Mouse (Mus musculus): Measurements from ENCODE around the gene Ankrd54.

Gene Ankrd54

DNA sequence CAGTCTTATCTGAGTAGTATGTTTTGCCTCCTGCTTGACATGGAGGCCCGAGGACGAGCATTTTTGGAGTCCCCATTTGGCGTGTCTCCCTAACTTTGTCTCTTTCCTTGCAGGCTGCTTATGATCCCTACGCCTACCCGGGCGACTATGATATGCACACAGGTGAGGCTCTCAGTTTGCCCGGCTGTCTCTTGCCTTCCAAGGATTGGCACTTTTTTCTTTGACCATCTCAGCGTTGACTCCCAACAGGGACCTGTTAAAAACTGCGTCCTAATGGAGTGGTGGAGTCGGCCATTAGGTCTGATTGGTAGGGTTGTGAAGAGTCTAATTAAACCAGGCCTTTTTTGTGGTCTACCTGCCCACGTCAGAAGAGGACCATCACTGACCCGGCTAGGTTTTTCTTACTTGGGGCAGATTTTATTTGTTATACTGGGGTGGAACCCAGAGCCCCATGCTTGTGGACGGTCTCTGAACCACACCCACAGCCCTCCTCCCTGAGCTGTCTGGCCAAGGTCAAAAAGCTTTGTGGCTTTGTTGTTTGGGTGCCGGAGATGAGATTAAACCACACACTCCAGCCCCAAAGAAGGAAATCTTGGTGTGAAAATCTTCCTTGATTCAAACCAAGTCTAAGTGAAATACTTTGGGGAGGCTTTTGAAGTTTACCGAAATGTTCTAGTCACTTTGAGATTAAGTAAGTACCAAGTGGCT, 13.1 kb upstream of the Ankrd54 start:
- in situ Hi-C loops (cut with MboI; ENCODE audit: low sequenced_read_pairs): no loop called here

DNA sequence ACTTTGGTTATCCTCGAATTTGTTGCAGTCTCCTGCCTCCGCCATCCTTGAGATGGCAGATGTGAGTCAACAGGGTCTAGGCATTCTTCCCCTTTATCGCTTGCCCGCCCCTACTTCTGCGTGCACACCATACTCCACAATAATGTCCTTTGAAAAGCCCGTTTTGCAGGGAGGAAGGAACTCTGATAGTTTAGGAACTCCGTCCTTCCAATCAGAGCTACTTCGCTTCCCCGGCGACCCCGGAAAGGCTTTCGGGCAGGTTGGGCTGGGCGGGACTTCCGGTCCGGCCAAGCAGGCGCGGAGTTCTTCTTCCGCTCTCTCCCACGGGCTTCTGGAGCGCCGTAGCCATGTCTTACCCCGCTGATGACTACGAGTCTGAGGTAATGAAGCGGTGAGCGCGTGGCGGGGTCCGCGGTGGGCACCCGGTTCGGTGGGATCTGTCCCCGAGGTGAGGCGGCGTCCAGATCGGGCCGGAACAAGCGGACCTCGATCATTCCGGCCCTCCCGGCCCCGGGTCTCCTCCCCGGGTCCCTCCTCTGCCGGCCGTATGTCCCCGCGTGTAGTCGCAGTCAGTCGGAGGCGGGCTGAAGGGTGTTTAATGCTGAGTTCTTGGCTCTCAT, 12.3 kb upstream of the Ankrd54 start, which contains the start of gene Eif3l:
Eif3l (plus strand) TSS at position 267 of the 620 bp plus-strand sequence.
- in situ Hi-C loops (cut with MboI; ENCODE audit: low sequenced_read_pairs): no loop called here

DNA sequence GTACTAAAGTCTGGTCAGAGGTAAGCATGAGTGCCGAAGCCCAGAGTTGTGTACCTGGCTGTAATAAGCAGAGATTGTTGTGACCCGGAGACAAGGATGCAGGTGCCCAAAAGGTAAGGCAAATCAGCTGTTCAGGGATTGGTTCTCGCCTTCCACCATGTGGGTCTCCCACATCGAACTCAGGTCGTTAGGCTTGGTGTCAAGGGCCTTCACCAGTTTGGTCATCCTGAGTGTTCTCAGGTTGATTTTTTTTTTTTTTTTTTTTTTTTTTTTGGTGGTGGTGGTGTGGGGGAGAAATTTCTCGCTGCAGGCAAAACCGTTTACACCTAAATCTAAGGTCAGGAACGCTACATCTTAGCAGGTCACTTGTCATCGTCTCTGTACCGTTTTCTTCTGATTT, 11.8 kb upstream of the Ankrd54 start:
- in situ Hi-C loops (cut with MboI; ENCODE audit: low sequenced_read_pairs): no loop called here

DNA sequence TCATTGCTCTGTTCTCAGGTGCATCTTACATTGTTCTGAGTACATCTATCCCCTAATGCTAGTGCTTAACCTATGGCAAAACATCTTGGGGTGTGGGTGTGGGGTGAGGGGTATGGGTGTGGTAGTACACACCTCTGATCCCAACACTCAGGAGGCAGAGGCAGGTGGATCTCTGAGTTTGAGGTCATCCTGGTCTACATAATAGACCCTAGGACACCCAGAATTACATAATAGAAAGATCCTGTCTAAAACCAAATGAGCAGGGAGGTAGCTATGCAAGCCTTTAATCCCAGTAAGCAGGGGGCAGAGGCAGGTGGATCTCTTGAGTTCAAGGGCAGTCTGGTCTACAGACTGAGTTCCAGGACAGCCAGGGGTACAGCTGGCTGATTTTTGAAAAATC, 11.1 kb upstream of the Ankrd54 start:
- in situ Hi-C loops (cut with MboI; ENCODE audit: low sequenced_read_pairs): no loop called here

DNA sequence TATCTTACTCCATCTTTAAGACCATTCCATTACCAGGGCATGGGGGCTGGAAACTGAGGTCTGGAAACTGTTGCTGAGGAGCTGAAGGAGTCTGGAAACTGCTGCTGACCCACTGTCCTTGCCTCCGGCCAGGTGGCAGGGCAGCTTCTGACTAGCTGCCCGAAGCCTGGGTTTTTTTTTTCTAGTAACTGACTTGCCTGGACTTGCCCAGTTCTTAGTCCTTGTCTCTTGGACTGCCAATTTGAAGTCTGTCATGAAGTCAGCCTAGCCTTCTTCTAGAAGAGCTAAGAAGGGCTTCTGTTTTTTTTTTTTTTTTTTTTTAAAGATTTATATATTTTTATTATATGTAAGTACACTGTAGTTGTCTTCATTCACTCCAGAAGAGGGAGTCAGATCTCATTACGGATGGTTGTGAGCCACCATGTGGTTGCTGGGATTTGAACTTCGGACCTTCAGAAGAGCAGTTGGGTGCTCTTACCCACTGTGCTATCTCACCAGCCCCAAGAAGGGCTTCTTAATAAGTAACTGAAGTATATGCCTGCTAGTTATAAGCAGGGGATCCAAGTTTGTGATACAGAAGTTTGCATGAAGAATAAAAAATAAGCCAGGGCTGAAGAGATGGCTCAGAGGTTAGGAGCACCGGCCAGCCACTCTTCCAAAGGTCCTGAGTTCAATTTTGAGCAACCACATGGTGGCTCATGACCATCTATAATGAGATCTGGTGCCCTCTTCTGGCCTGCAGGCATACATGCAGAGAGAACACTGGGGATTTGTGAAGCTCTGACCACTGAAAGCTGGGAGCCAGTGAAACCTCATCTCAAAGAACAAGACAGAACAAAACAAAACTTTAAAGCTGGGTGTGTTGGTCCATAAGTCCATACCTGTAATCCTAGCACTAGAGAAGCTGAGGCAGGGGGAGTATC, 8.7 kb upstream of the Ankrd54 start:
- in situ Hi-C loops (cut with MboI; ENCODE audit: low sequenced_read_pairs): no loop called here

DNA sequence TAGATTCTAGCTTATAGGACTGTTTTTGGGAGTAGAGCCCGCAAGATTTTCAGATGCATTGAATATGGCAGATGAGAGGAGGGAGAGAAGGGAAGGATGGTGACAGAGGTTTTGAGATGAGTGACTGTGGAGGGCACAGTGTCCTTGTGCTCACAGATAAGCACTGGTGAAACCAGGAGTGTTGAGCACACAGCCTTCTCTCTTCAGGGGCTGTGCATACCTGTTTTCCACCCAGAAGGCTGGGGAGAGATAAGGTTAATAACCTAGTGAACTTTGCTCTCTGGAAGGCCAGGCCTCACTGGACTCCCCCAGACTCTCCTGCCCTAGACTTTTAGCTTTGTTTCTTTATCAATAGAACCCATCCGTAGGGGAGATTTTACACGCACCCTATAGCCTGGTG, 5.7 kb upstream of the Ankrd54 start:
- in situ Hi-C loops (cut with MboI; ENCODE audit: low sequenced_read_pairs): no loop called here

DNA sequence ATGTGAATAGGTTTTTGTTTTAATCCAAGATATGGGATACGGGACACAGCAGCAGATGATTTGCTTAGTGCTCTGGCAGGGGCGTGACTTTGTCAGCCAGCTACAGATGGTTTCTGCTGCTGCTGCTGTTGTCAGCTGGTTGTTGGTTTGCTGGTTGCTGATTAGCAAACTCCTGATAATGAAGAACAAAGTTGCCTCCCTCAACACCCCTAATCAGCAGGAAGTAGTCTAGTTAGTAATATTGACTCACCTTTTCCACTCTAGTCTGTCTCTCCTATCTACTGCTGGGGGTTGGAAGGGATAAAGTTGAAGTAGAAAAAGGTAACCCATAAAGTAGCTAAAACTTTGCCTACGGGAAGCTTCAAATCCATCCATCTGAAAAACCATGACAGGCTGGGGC, 4.9 kb upstream of the Ankrd54 start:
- in situ Hi-C loops (cut with MboI; ENCODE audit: low sequenced_read_pairs): no loop called here

DNA sequence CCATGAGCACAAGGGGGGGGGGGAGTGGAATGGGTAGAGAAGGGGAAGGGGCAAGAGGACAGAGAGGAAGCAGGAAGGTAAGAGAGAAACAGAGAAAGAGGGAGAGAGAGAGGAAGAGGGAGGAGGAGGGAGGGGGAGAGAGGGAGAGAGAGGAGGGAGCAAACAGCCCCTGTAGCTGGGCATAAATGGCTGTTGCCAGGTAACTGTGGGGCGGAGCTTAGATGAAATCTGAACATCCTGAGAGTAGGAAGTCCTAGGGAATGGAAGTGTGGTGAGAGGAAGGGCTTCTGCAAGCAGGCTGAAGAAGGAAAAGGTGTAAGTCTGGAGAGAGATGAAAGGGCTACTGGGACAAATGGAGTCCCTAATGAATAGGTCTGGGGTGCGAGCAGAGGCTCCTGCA, 3.6 kb upstream of the Ankrd54 start:
- in situ Hi-C loops (cut with MboI; ENCODE audit: low sequenced_read_pairs): no loop called here

DNA sequence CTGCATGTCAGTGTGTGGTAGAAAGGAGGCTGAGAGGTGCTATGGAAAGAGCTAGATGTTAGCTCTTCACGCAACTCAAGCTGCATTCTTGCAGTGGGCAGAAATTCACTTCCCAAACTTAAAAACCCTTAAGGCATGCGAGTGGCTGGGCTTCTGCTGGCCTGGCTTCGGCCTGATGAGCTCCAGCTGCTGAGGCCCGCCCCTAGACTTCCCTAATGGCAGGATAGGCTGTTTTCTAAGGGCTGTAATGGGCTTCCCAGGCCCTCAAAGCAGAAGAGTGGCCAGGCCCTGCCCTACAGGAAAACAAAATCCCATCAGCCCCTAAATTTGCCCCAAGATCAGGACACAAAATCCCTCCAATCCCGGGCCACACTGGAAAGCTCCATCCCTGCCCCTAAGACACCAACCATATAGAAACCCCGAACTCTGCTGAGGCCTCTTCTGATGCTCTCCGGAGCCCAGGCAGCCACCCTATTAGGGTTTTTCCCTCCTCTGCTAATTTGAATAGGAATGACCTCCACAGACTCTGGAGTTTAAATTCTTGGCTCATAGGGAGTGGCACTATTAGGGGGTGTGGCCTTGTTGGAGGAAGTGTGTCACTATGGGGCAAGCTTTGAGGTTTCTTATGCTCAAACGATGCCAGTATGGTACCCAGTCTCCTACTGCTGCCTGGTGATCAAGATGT, 2.5 kb upstream of the Ankrd54 start:
- in situ Hi-C loops (cut with MboI; ENCODE audit: low sequenced_read_pairs): no loop called here

DNA sequence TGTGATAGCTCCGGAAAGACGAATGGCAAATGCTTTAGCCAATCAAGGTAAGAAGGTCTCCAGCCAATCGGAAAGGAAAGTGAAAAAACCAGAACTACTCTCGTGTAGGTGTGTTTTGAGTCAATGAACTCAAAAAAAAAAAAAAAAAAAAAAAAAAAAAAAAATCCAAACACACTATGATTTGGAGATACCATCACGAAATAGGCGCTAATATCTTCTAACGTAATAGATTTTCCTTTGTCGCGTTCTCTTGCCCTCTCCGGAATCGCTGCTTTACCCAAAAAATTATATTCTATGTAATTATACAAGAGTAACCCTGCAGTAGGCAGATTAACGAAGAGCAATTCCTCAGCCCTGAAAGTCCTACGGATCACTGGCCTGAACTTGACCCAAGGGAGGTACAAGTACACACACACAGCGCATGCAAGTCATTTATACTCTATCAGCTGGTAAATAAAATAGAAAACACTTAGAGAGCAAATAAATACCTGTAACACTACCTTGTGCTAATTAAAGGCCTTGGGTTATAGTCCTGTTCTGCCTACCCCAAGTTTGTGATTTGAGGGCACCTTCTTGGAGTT, 557 bp upstream of the Ankrd54 start:
- in situ Hi-C loops (cut with MboI; ENCODE audit: low sequenced_read_pairs): no loop called here

DNA sequence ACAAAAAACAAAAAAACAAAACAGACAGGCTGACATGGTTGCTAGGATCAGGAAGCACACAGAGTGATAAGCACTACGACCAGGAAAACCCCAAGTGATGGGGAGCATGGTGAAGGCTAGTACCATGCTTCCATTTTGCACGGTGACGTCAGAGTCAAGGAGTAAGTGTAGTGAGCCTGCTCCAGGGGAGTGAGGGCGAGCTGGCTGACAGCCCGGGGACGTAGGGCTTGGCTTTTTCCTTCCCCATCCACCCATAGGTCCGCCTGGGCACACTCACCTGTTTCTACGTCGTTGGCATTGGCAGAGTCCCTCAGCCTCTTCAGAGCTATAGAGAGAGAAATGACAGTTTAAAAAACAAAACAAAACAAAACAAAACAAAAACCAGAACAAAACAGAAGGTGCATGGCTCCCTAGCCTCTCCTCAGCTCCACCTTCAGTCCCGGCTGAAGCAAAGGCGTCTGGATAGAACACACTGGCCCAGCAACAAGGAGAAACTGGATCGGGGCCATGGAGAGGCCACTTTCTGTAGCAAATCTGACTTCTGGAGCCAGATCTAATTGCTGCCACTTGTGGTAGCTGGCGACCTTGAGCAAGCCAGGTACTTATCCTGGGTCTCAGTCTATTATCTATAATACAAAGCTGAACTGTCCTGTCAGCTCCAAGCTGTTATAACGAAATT, 1.7 kb downstream of the Ankrd54 start:
- in situ Hi-C loops (cut with MboI; ENCODE audit: low sequenced_read_pairs): no loop called here

DNA sequence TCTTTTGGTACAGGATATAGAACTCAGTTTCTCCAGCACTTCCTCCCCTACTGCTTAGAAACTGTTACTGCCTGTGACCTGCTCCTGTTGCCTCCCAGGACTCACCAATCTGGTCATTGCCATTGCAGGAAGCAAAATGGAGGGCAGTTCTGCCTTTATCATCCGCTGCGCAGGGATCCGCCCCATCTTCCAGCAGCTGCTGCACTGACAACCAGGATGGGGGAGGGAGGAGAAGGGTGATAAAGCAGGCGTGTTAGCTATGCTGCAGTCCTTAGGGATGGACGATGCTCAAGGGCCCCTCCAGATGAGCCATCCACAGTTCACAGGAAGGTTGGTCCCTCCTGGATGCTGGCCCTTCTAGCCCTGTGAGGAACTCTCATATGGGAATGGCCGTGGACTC, 4.8 kb downstream of the Ankrd54 start:
- in situ Hi-C loops (cut with MboI; ENCODE audit: low sequenced_read_pairs): no loop called here

DNA sequence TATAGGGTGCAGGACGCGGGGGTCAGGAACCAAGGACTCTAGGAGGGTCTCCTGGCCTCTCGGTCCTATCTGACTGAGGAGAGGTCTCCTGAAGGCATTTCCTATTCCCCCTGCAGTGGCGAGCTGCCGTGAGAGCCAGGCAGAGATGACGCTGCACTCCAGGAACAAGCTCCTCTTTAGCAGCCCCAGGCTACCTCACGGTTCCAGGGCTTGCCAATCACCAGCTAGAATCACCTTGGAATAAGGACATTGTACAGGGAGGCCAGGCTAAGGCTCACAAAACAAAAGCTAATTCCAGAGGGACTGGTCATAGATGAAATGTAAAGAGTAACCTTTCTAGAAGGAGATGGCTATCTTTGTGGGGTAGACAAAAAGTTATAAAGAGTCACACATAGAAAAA, 6.1 kb downstream of the Ankrd54 start:
- in situ Hi-C loops (cut with MboI; ENCODE audit: low sequenced_read_pairs): no loop called here

DNA sequence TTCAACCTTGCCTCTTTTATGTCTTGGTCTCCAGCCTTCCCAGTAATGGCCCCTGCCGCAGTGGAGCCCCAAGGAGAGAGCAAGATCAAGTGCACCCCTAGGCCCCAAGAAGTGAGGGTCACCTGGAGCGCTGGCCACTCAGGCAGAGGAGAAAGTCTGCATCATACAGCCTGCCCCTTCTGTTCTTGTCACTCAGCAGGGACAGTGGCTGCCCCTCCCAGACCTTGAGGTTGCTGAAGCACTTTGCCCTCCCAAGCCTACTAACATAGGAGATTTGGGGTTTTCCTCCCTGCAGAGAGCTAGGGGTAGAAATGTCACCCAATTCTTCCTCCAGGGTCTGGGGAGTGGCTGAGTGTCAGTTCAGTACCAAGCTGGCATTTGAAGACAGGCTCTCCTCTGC, 10.3 kb downstream of the Ankrd54 start:
- in situ Hi-C loops (cut with MboI; ENCODE audit: low sequenced_read_pairs): no loop called here

DNA sequence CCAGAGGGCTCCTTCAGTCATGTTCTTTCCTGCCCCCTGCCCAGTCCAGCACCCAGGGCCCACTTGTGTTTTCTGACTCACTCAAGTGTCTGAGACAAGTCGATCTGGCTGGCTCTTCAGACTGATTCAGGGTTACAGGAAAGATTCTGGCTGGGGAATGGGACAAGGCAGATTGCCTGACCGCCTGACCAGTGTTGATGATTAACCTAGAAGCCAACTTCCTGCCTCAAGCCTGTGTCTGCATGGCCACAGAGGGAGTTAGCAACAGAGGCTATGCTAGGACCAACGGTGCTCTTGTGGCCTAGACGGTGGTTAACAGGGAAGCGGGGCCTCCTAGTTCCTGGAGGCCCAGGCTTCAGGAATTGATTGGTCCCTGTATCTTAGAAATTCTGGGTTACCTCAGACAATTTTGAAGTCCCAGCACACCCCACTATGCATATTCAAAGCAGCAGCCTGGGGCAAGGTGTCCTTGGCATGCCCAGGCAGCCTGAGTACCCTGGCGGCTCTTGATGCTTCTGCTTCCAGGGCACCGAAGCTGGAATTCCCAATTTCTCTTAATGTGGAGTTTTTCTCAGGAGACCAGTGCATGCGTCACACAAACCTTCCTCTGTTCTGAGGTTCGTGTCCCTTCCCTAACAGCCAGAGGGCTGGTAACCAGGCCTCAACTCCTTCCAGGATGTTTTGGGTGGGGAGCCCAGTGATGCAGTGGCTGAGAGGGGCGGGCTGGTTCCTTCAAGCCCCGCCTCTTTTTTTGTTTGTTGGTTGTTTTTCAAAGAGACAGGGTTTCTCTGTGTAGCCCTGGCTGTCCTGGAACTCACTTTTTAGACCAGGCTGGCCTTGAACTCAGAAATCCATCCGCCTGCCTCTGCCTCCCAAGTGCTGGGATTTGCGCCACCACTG, 11.0 kb downstream of the Ankrd54 start:
- in situ Hi-C loops (cut with MboI; ENCODE audit: low sequenced_read_pairs): no loop called here

DNA sequence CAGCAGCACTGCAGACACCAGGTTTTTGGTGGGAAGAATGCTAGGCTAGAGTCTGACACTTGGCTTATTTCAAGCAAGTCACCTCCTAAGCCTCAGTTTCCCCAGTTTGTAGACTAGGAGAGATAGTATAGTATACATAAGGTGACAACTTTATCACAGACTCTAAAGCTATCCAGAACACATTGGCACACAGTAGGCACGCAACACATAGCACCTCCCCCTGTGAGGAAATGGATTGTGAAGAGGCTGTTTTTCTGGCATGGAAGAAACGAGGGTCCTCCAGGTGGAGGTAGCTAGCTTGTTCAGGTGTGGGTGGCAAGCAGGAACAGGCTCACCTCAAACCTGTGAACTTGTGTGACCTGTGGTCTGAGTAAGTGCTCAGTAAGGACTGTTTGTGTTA, 11.7 kb downstream of the Ankrd54 start:
- in situ Hi-C loops (cut with MboI; ENCODE audit: low sequenced_read_pairs): no loop called here

DNA sequence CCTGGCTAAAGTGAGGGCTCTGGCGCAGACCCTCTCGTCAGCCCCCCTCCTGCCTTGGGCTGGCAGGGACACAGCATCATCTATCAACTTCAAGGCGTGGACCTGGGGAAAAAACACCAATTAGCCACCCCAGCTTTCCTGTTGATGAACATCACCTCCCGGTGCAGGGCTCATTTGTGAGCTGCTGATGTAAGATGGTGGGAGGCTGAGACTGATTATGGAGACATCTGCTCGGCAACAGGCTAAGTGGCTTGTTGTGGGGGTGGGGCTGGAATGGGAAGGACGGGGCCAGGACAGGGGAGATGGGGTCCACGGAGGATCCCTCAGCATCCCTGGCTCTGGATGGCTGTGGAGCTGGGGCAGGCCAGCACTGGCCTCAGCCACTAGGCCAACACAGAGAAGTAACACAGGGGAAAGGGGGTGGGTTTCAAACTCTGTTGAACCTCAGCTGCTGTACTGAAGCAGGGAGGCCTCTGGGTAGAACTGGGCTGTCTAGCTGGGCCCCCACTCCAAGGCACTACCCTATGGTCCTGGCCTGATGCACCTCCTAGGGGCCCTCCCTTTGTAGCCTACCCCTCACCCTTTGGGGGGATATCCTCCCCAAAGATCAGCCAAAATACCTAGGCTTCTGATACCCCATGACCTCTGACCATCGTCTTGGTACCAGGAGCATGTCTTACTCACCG, 12.4 kb downstream of the Ankrd54 start:
- in situ Hi-C loops (cut with MboI; ENCODE audit: low sequenced_read_pairs): no loop called here

DNA sequence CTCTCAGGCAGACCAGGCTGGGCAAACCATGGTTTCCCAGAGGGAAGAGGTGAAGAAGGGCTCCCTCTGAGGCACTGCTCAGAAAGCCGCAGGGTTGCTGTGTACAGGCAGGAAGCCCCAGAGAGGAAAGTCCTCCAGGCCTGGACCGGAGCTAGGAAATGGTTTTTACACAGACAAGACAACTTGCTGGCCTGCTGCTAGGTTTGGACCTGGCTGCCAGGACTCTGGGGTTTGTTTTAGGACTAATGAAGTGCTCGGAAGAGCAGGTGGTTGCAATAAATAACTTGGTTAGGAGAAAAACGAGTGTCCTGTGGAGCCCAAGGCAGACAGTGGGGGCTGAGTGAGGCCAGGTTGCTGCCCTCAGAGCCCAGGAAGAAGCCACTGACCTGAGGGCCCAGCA, 14.5 kb downstream of the Ankrd54 start:
- in situ Hi-C loops (cut with MboI; ENCODE audit: low sequenced_read_pairs): no loop called here

DNA sequence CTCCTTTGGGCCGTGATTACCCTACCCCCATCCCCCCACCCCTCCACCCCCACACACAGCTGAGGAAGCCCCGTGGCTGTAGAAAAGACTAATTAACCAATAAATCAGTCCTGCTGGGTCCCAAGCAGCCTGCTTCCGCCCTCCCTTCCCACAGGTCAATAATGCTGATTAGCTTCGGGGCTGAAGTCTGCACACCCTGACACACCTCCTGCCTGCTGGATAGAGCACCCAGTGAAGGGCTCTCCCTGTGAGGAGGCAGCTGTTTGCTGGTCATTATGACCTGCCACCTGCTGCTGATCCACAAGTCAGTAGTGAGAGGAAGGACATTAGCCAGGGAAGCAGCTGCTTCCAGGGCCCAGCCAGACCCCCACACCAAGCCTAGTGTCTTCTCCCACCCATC, 17.9 kb downstream of the Ankrd54 start:
- in situ Hi-C loops (cut with MboI; ENCODE audit: low sequenced_read_pairs): no loop called here
